9 mouse cellular contexts compared by ENCODE assay signal in the genomic region with DNA sequence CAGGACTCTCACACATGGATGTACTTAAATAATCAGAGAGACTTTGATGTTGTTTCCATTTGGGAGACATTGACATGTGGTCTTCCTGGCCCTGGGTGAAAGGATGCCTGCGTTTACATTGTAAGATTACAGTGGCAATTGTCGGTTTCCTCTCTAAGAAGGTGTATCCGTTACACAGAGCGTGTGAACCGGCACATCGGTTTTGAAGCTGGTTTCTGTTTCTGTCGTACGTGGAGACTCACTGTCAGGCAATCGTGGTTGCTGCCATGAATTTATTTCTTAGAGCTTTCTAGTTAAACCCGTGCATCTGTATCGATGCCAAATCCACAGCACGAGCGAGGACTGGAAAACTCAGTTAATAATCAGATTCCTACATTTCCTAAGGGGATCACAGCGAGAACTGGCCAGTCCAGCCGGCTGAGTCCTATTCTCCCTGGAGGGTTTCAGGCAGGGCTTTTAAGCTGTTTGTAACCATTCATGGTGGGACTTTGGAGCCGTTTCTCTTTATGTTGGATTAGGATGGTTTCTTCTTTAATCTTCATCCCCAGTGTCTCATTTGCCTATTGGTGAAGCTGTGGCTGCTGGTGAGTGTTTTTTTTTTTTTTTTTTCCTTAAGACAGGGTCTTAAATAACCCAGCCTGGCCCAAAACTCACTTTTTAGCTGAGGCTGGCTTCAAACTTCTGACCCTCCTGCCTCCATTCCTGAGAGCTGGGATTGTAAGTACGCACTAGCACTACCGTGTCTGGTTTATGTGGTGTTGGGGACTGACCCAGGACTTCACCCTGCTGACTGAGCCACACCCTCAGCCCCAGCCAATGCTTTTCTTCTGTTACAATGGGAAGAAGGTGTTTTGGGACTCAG. TPM values are rescaled to one million over a fixed set of nuclear protein-coding genes. Genes with fewer than 3 reads are reported as not detected.
DNase-seq lines count a peak whose midpoint lies in the region; ATAC-seq and TF ChIP-seq lines count a peak whose summit lies in the region.
"Had no signal": no experiment of that assay in that cellular context is flagged by ENCODE, and none has a peak within 500 bp of the region (broad histone marks: within the 10 kb centered on the region; RNA-seq: fewer than 3 reads in every experiment).

No protein-coding gene starts in this region.

- no peaks in the 10 kb centered on the region; the same call in 1 of the 2 replicates for H3K4me1 ChIP-seq in hindbrain, postnatal 0 days (ENCODE audit: insufficient read depth, low read length)
- no peaks in the 10 kb centered on the region; the same call in 1 of the 2 replicates for H3K4me1 ChIP-seq in hindbrain, embryonic 11.5 days (replicated peaks; ENCODE audit: control insufficient read depth, insufficient read depth, low read length)
- peaks cover 1% of the 10 kb centered on the region for H3K4me1 ChIP-seq in bone marrow, adult 2 months (ENCODE audit: control insufficient read depth, insufficient read depth, low read length)
- H3K4me1 ChIP-seq in liver, embryonic 11.5 days (replicated peaks; ENCODE audit: control insufficient read depth, insufficient read depth, low read length), result no peaks in the 10 kb centered on the region
- peaks cover 4% of the 10 kb centered on the region; the same call in 1 of the 2 replicates for H3K4me1 ChIP-seq in spleen, adult 2 months (ENCODE audit: control insufficient read depth, insufficient read depth, insufficient read length)

- H3K36me3 ChIP-seq in hindbrain, postnatal 0 days (ENCODE audit: insufficient read depth, low read length), result no peaks in the 10 kb centered on the region
- no peaks in the 10 kb centered on the region for H3K36me3 ChIP-seq in hindbrain, embryonic 11.5 days (ENCODE audit: control insufficient read depth, insufficient read depth, low read length)
- no peaks in the 10 kb centered on the region for H3K36me3 ChIP-seq in liver, embryonic 11.5 days (ENCODE audit: control insufficient read depth, insufficient read depth, low read length)
- H3K36me3 ChIP-seq in spleen, adult 2 months (ENCODE audit: control insufficient read depth, insufficient read depth, low read length), result no peaks in the 10 kb centered on the region

- TF ChIP-seq CTCF in hindbrain, postnatal 0 days (IDR thresholded peaks at IDR 0.05; ENCODE audit: low read depth), result no peak
- TF ChIP-seq CTCF in bone marrow, adult 2 months (IDR thresholded peaks at IDR 0.05; ENCODE audit: control insufficient read depth, insufficient read depth, low read length), result no peak
- no peak for TF ChIP-seq CTCF in spleen, adult 2 months (IDR thresholded peaks at IDR 0.05; ENCODE audit: extremely low read depth, insufficient read depth, insufficient read length, insufficient replicate concordance)

- no peaks in the 10 kb centered on the region for H3K9me3 ChIP-seq in hindbrain, postnatal 0 days (ENCODE audit: low read length)
- H3K9me3 ChIP-seq in hindbrain, embryonic 11.5 days (ENCODE audit: control insufficient read depth, low read length), result no peaks in the 10 kb centered on the region
- no peaks in the 10 kb centered on the region for H3K9me3 ChIP-seq in liver, embryonic 11.5 days (ENCODE audit: control insufficient read depth, low read length)

- H3K9ac ChIP-seq in hindbrain, postnatal 0 days (replicated peaks; ENCODE audit: low read length), result no peak overlapping the region
- H3K9ac ChIP-seq in hindbrain, embryonic 11.5 days (ENCODE audit: low read depth, low read length), result no peak overlapping the region
- H3K9ac ChIP-seq in liver, embryonic 11.5 days (ENCODE audit: low read depth, low read length), result no peak overlapping the region

- ATAC-seq in hindbrain, postnatal 0 days, result no peak
- ATAC-seq in hindbrain, embryonic 11.5 days (ENCODE audit: low FRiP score), result no peak
- no peak for ATAC-seq in liver, embryonic 11.5 days (replicated peaks; ENCODE audit: low FRiP score)
- ATAC-seq: Patski had no signal

- intact Hi-C loops in gastrocnemius, postnatal 14 days (cut with DNase I; ENCODE audit: low total_unique reads), result loop anchor here (10.0 kb wide), 1 partner anchor 543 kb away; a partner anchor contains a TSS

- peak; percentile 9 for DNase-seq in hindbrain, postnatal 0 days (ENCODE audit: low spot score)
- DNase-seq in hindbrain, embryonic 11.5 days (ENCODE audit: low spot score), result no peak
- DNase-seq in liver, embryonic 11.5 days (ENCODE audit: low spot score), result no peak
- DNase-seq in spleen, adult 2 months (ENCODE audit: low read depth in 1 of 2, low spot score in 2 of 2), result peak; percentile 55 to 60
- no peak for DNase-seq in cerebellum, adult 11 months
- no peak for DNase-seq in gastrocnemius, postnatal 10 days
- no peak for DNase-seq in gastrocnemius, postnatal 14 days

- no peaks in the 10 kb centered on the region for H3K27me3 ChIP-seq in hindbrain, postnatal 0 days (ENCODE audit: insufficient read depth, low read length)
- no peaks in the 10 kb centered on the region for H3K27me3 ChIP-seq in hindbrain, embryonic 11.5 days (ENCODE audit: control insufficient read depth, insufficient read depth, low read length)
- H3K27me3 ChIP-seq in liver, embryonic 11.5 days (replicated peaks; ENCODE audit: control insufficient read depth, insufficient read depth, low read length), result peaks cover 4% of the 10 kb centered on the region; the same call in 1 of the 2 replicates
- H3K27me3 ChIP-seq in spleen, adult 2 months (ENCODE audit: control insufficient read depth, insufficient read depth, low read length), result no peaks in the 10 kb centered on the region
- H3K27me3 ChIP-seq: Patski had no signal

- H3K4me2 ChIP-seq in hindbrain, postnatal 0 days (ENCODE audit: low read depth, low read length), result peak overlapping the region; percentile 34
- no peak overlapping the region for H3K4me2 ChIP-seq in hindbrain, embryonic 11.5 days (replicated peaks; ENCODE audit: low read depth, low read length)
- peak overlapping the region; percentile 2; the same call in 1 of the 2 replicates for H3K4me2 ChIP-seq in liver, embryonic 11.5 days

- 56% methylated on average over 18 of the region's 18 CpGs for whole genome bisulfite sequencing in hindbrain, postnatal 0 days
- WGBS in hindbrain, embryonic 11.5 days, result 75% methylated on average over 18 of the region's 18 CpGs
- WGBS in bone marrow, adult 2 months, result 4% methylated on average over 18 of the region's 18 CpGs
- 48% methylated on average over 18 of the region's 18 CpGs for WGBS in liver, embryonic 11.5 days
- WGBS in spleen, adult 2 months, result 4% methylated on average over 18 of the region's 18 CpGs

- no peak overlapping the region for H3K4me3 ChIP-seq in hindbrain, postnatal 0 days (ENCODE audit: low read length)
- H3K4me3 ChIP-seq in hindbrain, embryonic 11.5 days (ENCODE audit: low read depth, low read length), result no peak overlapping the region
- peak overlapping the region; percentile 20 for H3K4me3 ChIP-seq in bone marrow, adult 2 months (replicated peaks; ENCODE audit: control insufficient read depth, low read depth, low read length)
- H3K4me3 ChIP-seq in liver, embryonic 11.5 days (ENCODE audit: low read depth, low read length), result no peak overlapping the region
- H3K4me3 ChIP-seq in spleen, adult 2 months (ENCODE audit: extremely low read depth, insufficient read depth, insufficient read length), result peak overlapping the region; percentile 65

- no peak overlapping the region for H3K27ac ChIP-seq in hindbrain, postnatal 0 days
- no peak overlapping the region for H3K27ac ChIP-seq in hindbrain, embryonic 11.5 days (ENCODE audit: low read depth, low read length)
- H3K27ac ChIP-seq in bone marrow, adult 2 months (ENCODE audit: control insufficient read depth, insufficient read depth, low read depth, low read length, poor library complexity), result peak overlapping the region; percentile 21
- H3K27ac ChIP-seq in liver, embryonic 11.5 days (ENCODE audit: low read depth, low read length), result no peak overlapping the region
- H3K27ac ChIP-seq in spleen, adult 2 months (ENCODE audit: insufficient read depth, low read length), result peak overlapping the region; percentile 76

- TF ChIP-seq POLR2A in bone marrow, adult 2 months (IDR thresholded peaks at IDR 0.05; ENCODE audit: borderline replicate concordance, control insufficient read depth, low read depth, low read length), result no peak
- TF ChIP-seq POLR2A in spleen, adult 2 months (IDR thresholded peaks at IDR 0.05; ENCODE audit: low read depth, low read length), result 0 out of 2 replicates have a peak, but pooled peaks have one; percentile 7

RNA-seq across cellular contexts. Expression of a gene that starts 26.1 kb away (rescaled TPM):
- total RNA-seq in hindbrain, postnatal 0 days (2014; rRNA removed), result 1.7 TPM in 2 replicates
- 0.82 and 1.0 TPM in 2 replicates for polyA plus RNA-seq in hindbrain, postnatal 0 days (2015; fragmentation: Nextera tagmentation; extraction: Ambion mirVana)
- 1.3 and 1.4 TPM in 2 replicates for polyA plus RNA-seq in hindbrain, embryonic 11.5 days (2014; fragmentation: Nextera tagmentation; extraction: Ambion mirVana)
- 84.3 and 141 TPM in 2 replicates for polyA plus RNA-seq in bone marrow, adult 2 months (2011; ENCODE audit: insufficient read depth, insufficient read length, low replicate concordance, missing spikeins)
- polyA plus RNA-seq in liver, embryonic 11.5 days (2014; fragmentation: Nextera tagmentation; extraction: Ambion mirVana), result 16.2 and 16.4 TPM in 2 replicates
- polyA plus RNA-seq in spleen, adult 2 months (2012; rRNA removed), result 25.6 and 29.1 TPM in 2 replicates
- total RNA-seq in gastrocnemius, postnatal 10 days (2021), result 10 to 100 TPM in 1 of 2 experiments, 1 to 10 TPM in 1; 4.7 to 15.9 TPM
- total RNA-seq in gastrocnemius, postnatal 14 days (2021), result 1 to 10 TPM; 2.2 to 4.0 TPM

RNA-seq across cellular contexts. Expression of a gene that starts 31.2 kb away (rescaled TPM):
- 1.2 and 1.7 TPM in 2 replicates for total RNA-seq in hindbrain, postnatal 0 days (2014; rRNA removed)
- 5.6 and 5.9 TPM in 2 replicates for polyA plus RNA-seq in hindbrain, postnatal 0 days (2015; fragmentation: Nextera tagmentation; extraction: Ambion mirVana)
- 3.4 and 4.5 TPM in 2 replicates for polyA plus RNA-seq in hindbrain, embryonic 11.5 days (2014; fragmentation: Nextera tagmentation; extraction: Ambion mirVana)
- 22.3 and 31.8 TPM in 2 replicates for polyA plus RNA-seq in bone marrow, adult 2 months (2011; ENCODE audit: insufficient read depth, insufficient read length, low replicate concordance, missing spikeins)
- polyA plus RNA-seq in liver, embryonic 11.5 days (2014; fragmentation: Nextera tagmentation; extraction: Ambion mirVana), result 11.9 and 30.4 TPM in 2 replicates
- 10.5 and 12.0 TPM in 2 replicates for polyA plus RNA-seq in spleen, adult 2 months (2012; rRNA removed)
- total RNA-seq in gastrocnemius, postnatal 10 days (2021), result 10 to 100 TPM; 30.6 to 48.9 TPM
- 10 to 100 TPM; 13.1 to 15.7 TPM for total RNA-seq in gastrocnemius, postnatal 14 days (2021)

RNA-seq across cellular contexts. Expression of a gene that starts 31.3 kb away (rescaled TPM):
- 23.8 and 27.4 TPM in 2 replicates for total RNA-seq in hindbrain, postnatal 0 days (2014; rRNA removed)
- polyA plus RNA-seq in hindbrain, postnatal 0 days (2015; fragmentation: Nextera tagmentation; extraction: Ambion mirVana), result 38.2 and 39.1 TPM in 2 replicates
- 54.3 and 58.6 TPM in 2 replicates for polyA plus RNA-seq in hindbrain, embryonic 11.5 days (2014; fragmentation: Nextera tagmentation; extraction: Ambion mirVana)
- polyA plus RNA-seq in bone marrow, adult 2 months (2011; ENCODE audit: insufficient read depth, insufficient read length, low replicate concordance, missing spikeins), result 16.2 and 23.1 TPM in 2 replicates
- 41.6 and 45.9 TPM in 2 replicates for polyA plus RNA-seq in liver, embryonic 11.5 days (2014; fragmentation: Nextera tagmentation; extraction: Ambion mirVana)
- polyA plus RNA-seq in spleen, adult 2 months (2012; rRNA removed), result 3.2 and 3.4 TPM in 2 replicates
- 10 to 100 TPM; 30.4 to 37.5 TPM for total RNA-seq in gastrocnemius, postnatal 10 days (2021)
- 10 to 100 TPM; 23.4 to 25.2 TPM for total RNA-seq in gastrocnemius, postnatal 14 days (2021)

Comparison
In these comparisons a context has a peak if more than half of its experiments do, and no peak if none do; other contexts are left out.
1. DNase-seq: peak in hindbrain, postnatal 0 days (single experiment) and spleen, adult 2 months (2 of 2); none in hindbrain, embryonic 11.5 days (single experiment), liver, embryonic 11.5 days (single experiment), cerebellum, adult 11 months (single experiment), gastrocnemius, postnatal 10 days (single experiment) and gastrocnemius, postnatal 14 days (single experiment).
2. H3K27ac ChIP-seq: peak in bone marrow, adult 2 months (single experiment) and spleen, adult 2 months (single experiment); none in hindbrain, postnatal 0 days (single experiment), hindbrain, embryonic 11.5 days (single experiment) and liver, embryonic 11.5 days (single experiment).
3. H3K4me3 ChIP-seq: peak in bone marrow, adult 2 months (single experiment) and spleen, adult 2 months (single experiment); none in hindbrain, postnatal 0 days (single experiment), hindbrain, embryonic 11.5 days (single experiment) and liver, embryonic 11.5 days (single experiment).